Mouse (Mus musculus) C2C12 (cell line): ENCODE results near the gene Krtap10-4.

Experiments
- CTCF ChIP-seq: IDR thresholded peaks from one replicate; pipeline ENCODE4 v1.5.1; 2011; ENCODE audit not compliant: control insufficient read depth, insufficient read depth, insufficient read length
- MYOG ChIP-seq: IDR thresholded peaks from one replicate; pipeline ENCODE4 v1.6.1; 2011; ENCODE audit not compliant: control insufficient read depth, insufficient read length; ENCODE audit errors: extremely low read depth

- no peak for TF ChIP-seq CTCF
- TF ChIP-seq MYOG, result no peak
Measured at GRCm38 (mm10) chr10:77864067-77864761, 37.3 kb upstream of the Krtap10-4 start.
